Mouse (Mus musculus): ENCODE data around the gene Ap5s1.

Ap5s1 gene

GRCm38 (mm10) chr2:131206778-131207177 lies at the start of gene Ap5s1:
Ap5s1 (plus strand) TSS chr2:131207078.
- CTCF ChIA-PET, result interaction anchor here (1.1 kb wide), 1 partner anchor 98 kb away, joined by 3 read pairs; no protein-coding TSS in a partner anchor

GRCm38 (mm10) chr2:131159491-131159910 lies 47.4 kb upstream of the Ap5s1 start:
- CTCF ChIA-PET, result no interaction called here

DNA sequence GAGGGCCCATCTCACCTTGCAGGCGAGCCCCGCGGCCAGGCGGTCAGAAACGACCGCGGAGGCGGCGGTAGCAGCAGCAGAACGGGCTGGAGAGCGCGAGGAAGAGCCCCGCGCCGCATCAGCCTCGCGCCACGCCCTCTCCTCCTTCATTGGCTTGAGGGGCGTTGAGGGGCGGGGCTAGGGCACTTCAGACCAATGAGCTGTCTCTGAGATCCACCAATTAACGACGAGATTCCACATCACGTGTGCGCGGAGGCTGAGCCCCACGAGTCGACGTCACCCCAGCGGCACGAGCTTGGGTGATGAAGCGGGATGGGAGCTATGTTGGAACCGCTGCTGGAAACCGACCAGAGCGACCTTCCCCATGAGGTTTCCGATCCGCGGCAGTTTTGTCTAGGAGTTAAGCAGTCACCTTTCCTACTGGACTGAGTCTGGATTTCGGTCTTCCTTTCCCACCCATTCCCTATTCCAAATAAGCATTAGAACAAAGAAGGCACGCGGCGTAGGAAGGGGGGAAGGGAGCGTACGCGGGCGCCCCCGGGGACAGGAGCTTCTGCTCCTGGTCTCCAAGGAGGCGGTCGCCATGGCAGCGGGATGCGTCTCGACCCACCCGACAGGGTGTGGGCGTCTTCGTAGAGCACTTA lies 46.8 kb upstream of the Ap5s1 start, which contains the start of gene 1700037H04Rik:
1700037H04Rik (minus strand) TSS at position 144 of the 644 bp plus-strand sequence.
- CTCF ChIA-PET, result no interaction called here

- CTCF ChIA-PET, result interaction anchor here (1.0 kb wide), 1 partner anchor 64 kb away, joined by 3 read pairs; no protein-coding TSS in a partner anchor
Measured at GRCm38 (mm10) chr2:131160671-131161111, 46.2 kb upstream of the Ap5s1 start.

DNA sequence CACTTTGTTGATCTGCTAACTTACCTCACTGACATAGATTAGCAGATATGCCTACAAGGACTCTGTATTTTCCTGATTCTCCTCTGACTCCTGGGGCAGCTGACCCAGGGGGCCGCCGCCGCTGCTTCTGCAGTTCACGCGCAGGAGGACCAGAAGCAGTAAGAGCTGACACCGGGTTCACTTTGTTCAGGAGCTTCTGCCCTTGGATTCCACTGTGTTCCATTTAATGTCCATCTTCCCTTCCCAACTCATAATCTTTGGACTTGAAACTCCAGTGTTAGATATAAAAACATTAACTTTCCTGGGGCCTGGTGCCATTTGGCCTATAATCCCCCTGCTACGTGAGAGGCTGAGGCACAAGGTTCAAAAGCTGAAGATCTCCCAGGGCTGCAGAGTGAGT lies 43.0 kb upstream of the Ap5s1 start:
- CTCF ChIA-PET, result no interaction called here

DNA sequence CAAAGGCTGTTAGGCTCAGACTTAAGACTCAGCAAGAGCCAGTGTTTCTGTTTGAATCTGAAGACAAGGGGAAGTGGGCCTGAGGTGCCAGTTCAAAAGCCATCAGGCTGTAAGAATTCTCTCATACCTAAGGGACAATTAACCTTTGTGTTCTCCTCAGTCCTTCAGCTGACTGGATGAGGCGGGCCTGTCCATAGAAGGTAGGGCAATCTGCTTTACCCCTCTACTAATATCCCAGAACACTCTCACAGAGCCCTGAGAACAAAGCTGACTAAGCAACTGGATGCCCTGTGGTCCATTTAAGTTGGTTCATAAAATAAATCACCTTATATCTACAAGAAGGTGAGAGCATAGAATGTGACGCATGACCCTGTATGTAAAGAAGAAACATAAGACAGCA lies 40.7 kb upstream of the Ap5s1 start:
- CTCF ChIA-PET, result no interaction called here

DNA sequence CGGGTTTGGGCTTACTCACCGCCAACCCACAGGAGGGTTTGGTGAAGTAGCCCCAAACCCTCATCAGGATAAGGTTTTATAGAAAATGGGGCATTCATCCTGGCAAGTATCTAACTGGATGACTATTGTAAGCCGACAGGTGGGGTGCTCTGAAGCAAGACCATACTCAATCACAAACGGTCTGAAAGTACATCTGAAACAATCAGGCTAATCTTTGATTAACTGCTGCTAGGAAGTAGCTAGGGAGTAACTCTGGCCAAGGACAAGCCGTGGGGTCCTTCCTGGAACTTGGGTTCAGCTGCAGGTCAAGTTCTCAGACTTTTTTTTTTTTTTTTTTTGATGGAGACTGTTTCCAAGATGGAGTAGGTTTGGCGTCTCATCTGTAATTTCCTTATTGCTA lies 38.9 kb upstream of the Ap5s1 start:
- CTCF ChIA-PET, result interaction anchor here (0.6 kb wide), 1 partner anchor 206 kb away, joined by 4 read pairs; no protein-coding TSS in a partner anchor

DNA sequence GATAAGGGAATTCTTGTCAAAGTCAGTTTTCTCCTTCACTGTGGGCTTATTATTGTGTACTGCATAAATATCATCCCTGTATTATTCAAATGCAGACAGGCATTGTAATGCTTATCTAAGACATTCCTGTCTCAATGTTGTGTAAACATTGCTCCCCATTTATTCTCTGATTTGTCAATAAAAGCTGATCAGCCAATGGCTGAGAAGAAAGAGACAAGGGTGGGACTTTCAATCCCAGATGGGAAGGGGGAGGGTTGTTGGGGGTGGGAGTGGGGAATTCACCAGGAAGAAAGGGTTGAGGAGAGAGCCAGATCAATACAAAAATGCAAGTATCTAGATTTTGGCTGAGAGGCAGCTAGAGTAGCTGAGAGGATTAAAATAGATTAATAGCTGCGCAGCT lies 38.0 kb upstream of the Ap5s1 start:
- CTCF ChIA-PET, result no interaction called here

- CTCF ChIA-PET, result no interaction called here
Measured at GRCm38 (mm10) chr2:131170936-131171335, 35.9 kb upstream of the Ap5s1 start.

DNA sequence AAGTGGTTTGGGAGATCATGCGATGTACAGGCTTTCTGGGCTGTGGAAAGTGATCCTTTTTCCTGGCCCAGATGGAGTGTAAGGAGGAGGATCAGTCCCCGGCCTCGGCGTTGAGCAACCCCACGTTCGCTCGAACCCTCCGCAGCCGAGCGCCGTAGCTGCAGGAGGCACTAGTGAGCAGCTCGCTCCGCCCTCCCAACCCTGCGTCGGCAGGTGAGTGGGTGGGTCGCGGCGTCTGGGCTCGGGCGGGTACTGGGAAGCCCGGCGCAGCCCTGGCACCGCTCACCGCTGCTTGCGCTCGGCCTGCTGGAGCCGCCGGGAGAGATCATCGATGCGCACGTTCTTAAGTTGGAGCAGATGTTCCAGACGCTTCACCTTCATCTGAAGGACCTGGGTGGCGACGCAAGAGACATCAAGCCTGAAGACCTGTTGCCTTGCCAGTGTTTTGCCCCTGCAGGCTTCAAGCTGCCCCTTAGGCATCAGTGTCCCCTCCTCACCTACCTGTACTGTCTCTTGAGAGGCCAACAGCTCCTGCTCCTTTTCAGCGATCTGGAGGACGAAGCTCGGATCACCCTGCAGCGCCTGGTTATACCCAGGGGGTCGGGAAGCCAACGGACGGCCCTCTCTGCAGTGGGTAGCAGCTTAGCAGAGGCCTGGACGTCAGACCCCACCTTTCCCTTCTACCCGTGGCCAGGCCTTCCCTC lies 35.3 kb upstream of the Ap5s1 start:
- CTCF ChIA-PET, result no interaction called here

DNA sequence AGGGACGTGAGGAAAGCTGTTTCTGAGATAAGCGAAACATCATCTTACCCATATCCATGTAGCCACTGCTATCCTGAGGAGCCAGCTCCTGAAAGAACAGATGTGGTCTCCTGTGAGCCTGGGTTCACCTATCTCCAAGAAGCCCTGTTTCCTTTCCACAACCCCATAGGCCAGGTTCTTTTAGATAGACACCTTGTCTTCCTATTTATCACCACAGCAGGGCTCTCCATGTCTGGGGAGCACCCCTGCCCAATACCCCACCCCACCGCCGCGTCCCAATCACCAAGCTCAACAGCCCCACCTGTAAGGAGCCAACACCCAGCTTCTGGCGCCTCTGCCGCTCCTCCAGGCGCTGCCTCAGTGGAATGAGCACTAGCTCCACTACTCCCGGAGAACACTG lies 34.6 kb upstream of the Ap5s1 start:
- CTCF ChIA-PET, result no interaction called here

GRCm38 (mm10) chr2:131174700-131175099 lies 32.2 kb upstream of the Ap5s1 start:
- CTCF ChIA-PET, result no interaction called here

DNA sequence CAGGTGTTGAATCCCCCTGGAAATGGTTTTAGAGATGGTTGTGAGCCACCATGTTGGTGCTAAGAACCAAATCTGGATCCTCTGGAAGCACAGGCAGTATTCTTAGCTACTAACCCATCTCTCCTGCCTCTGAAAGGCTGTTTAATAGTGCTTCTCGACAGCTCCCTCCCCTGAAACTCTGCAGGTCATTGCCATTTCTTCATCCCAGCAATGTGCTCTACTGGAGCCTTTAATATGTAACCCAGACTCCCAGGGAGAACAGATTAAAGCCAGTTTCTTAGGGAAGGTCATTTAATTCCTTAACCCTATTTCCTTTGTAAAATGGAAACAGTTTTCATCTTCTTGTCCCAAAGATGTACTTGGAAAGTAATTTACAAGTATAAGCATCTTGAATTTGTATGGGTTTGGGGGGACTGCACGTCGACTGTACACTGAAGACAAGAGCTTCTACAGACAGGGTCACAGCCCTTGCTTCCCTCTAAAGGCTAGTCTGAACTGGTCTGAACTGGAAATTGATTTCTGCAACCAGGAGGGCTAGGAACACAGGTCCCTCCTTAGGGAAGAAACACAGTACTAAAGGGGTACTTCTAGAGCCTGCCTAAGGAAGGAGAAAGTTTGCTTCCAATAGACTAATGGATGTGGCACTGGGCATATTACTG lies 31.5 kb upstream of the Ap5s1 start:
- CTCF ChIA-PET, result interaction anchor here (1.0 kb wide), 1 partner anchor 97 kb away, joined by 3 read pairs; no protein-coding TSS in a partner anchor

DNA sequence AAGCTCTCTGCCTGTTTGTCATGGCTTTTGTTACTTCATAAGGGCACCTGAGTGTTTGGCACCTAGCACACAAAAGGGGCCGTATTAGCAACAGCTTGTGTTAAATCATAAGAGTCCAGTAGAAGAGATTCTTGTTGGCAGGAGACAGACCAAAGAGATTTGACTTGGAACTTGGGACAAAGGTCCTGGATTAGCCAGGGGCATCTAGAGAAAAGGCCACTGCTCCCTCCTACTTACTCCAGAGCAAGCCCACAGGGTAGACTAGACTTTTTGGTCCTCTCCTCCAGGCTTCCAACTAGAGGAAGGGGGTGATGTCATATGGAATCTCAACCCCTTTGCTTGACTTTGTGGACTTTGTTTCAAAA lies 31.0 kb upstream of the Ap5s1 start:
- CTCF ChIA-PET, result interaction anchor here (1.0 kb wide), 1 partner anchor 97 kb away, joined by 3 read pairs; no protein-coding TSS in a partner anchor

GRCm38 (mm10) chr2:131176491-131176890 lies 30.4 kb upstream of the Ap5s1 start:
- CTCF ChIA-PET, result interaction anchor here (0.7 kb wide), 1 partner anchor 49 kb away, joined by 4 read pairs; no protein-coding TSS in a partner anchor

- CTCF ChIA-PET, result no interaction called here
Measured at GRCm38 (mm10) chr2:131177932-131178331, 28.9 kb upstream of the Ap5s1 start.

DNA sequence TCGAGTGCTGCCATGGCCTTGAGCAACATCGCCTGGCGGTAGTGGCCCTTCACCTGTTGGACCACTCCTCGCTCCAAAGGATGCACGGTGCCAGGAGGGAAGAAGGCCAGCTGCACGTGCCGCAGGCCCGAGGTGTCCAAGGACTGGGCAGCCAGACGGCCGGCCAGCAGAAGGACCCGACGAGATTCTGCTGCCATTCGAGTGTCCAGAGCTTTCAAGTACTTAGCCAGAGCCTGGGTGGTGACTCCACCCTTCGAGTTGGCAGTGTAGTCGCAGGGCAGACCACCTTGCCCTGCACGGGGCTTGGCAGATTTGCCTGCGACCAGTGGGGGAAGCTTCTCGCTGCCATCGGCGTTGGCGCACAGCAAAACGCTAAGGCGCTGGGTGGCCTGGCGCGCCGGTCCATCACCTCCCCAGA lies 28.0 kb upstream of the Ap5s1 start:
- CTCF ChIA-PET, result no interaction called here

DNA sequence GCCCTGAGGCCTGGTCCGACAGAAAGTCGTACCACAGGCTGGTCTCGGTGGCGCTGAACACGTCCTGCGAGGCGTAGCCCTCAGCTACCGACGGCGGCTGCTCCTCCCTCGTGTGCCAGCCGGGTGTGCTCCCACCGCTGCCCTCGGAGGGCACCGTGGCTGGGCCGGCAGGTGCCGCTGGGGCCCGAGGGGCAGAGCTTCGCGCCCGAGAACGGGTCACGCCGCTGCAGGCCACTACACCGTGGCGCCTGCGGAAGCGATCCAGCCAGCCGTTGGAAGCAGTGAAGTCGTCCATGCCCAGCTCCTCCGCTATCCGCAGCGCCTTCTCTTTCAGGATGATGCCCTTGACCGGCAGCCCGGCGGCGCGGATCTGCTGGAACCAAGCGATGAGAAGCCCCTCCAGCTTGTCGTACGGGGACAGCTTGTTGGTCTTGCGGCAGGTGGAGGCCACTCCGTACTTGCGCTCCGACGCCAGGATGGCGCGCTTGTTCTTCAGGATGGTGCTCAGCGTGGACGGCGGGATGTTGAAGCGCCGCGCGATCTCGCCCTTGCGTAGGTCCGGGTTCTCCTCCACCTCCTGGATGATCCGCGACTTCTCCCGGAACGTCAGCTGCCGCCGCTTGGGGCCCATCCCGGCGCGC lies 27.5 kb upstream of the Ap5s1 start:
- CTCF ChIA-PET, result no interaction called here

GRCm38 (mm10) chr2:131179990-131180587 lies 26.8 kb upstream of the Ap5s1 start, which contains the start of gene Cenpb:
Cenpb (minus strand) TSS chr2:131180067.
- CTCF ChIA-PET, result no interaction called here

GRCm38 (mm10) chr2:131186343-131186742 lies 20.5 kb upstream of the Ap5s1 start:
- CTCF ChIA-PET, result no interaction called here

DNA sequence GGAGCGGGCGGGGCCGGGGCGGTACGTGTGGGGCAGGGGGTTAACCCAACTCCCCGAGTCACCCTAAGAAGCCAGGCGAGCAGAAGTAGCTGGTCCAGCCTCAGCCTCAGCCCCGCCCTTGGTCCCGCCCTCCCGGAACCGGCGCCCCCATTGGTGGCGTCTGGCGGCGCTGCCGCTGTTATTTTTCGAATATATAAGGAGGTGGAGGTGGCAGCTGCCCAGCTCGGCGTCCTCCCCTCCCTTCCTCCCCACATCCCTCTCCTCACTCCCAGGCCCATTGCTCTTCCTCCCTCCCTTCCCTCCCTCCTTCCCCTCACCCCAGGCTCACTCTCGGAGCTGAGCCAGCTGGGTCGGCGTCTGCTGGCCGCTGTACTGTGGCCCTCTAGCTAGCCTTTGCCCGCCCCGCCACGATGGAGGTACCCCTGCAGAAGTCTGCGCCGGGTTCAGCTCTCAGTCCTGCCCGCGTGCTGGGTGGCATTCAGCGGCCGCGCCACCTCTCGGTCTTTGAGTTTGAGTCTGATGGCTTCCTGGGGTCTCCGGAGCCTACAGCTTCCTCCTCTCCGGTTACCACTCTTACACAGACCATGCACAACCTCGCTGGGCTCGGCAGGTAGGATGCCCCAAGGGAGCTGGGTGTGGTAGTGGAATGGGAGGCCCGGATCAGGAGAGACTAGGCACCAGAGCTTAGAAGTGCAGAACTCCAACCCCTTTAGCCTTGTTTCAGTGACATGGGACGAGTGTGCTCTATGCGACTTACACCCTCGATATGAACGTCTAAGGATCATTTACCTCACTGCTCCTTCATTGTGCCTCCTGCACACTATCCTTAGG lies 19.9 kb upstream of the Ap5s1 start, which contains the start of the genes Cdc25b and Spef1:
Cdc25b (plus strand) TSS at position 179 of the 831 bp plus-strand sequence.
Spef1 (minus strand) TSS at position 512 of the 831 bp plus-strand sequence.
- CTCF ChIA-PET, result no interaction called here

Measured in spleen, embryonic (tissue).